Mouse (Mus musculus) liver, embryonic 13.5 days (tissue): ENCODE measurements around the gene 1700003E16Rik. TPM values are rescaled to one million over a fixed set of nuclear protein-coding genes. Genes with fewer than 3 reads are reported as not detected.
A peak's percentile ranks its signal among the peaks of the same experiment; 100 is the strongest.

Experiments
- ATAC-seq: fragments of 200-750 bp; cut with Nextera tagmentation; 2 replicates; pipeline ENCODE4 v1.8.0; 2017; ENCODE audit warnings: low read depth, mild to moderate bottlenecking, moderate number of reproducible peaks, moderate library complexity
- DNase-seq: peaks from one replicate; pipeline ENCODE4 v3.0.0; 2022
- H3K27ac ChIP-seq: fragments of 300-500 bp; sonication (generic); 2 replicates; pipeline ENCODE4 v1.5.1; 2015; ENCODE audit warnings: moderate library complexity, mild to moderate bottlenecking, inconsistent platforms
- H3K27me3 ChIP-seq: fragments of 300-500 bp; sonication (generic); 2 replicates; pipeline ENCODE4 v1.6.1; 2015; ENCODE audit warnings: mild to moderate bottlenecking, inconsistent platforms
- H3K36me3 ChIP-seq: fragments of 300-500 bp; sonication (generic); 2 replicates; pipeline ENCODE4 v1.6.1; 2015; ENCODE audit warnings: mild to moderate bottlenecking, inconsistent platforms
- H3K4me1 ChIP-seq: fragments of 300-500 bp; sonication (generic); replicated peaks from 2 replicates; pipeline ENCODE4 v1.6.1; 2015; ENCODE audit warnings: inconsistent platforms
- H3K4me2 ChIP-seq: fragments of 300-500 bp; sonication (generic); 2 replicates; pipeline ENCODE4 v1.6.1; 2015; ENCODE audit warnings: inconsistent platforms, mild to moderate bottlenecking, moderate library complexity
- H3K4me3 ChIP-seq: fragments of 300-500 bp; sonication (generic); replicated peaks from 2 replicates; pipeline ENCODE4 v1.5.1; 2015; ENCODE audit warnings: mild to moderate bottlenecking, inconsistent platforms
- H3K9ac ChIP-seq: fragments of 300-500 bp; sonication (generic); 2 replicates; pipeline ENCODE4 v1.6.1; 2015; ENCODE audit warnings: mild to moderate bottlenecking, inconsistent platforms
- H3K9me3 ChIP-seq: fragments of 300-500 bp; sonication (generic); replicated peaks from 2 replicates; pipeline ENCODE4 v1.6.1; 2016; ENCODE audit warnings: inconsistent platforms
- WGBS: fragments of 180-500 bp; shearing (Covaris S2); methylation state at CpG from one replicate; pipeline ENCODE4 v1.1.7; 2015; ENCODE audit not compliant: insufficient replicate concordance; 5-methylcytosine and 5-hydroxymethylcytosine counted together
- polyA plus RNA-seq: library from polyadenylated mRNA; unstranded; fragments of >200 nt; fragmentation: Nextera tagmentation; extraction: Ambion mirVana; gene quantifications from 2 replicates; pipeline ENCODE4 v1.2.1, GENCODE M21; 2015

Gene 1700003E16Rik
- polyA plus RNA-seq, 1 experiment from 2014 or later = 0.15 TPM

GRCm38 (mm10) chr6:83161921-83162641 is 5.9 kb downstream of the 1700003E16Rik start:
- peaks cover 43% of the 10 kb centered on the region for H3K27me3 ChIP-seq
- DNase-seq (no peak), ATAC-seq (no peak)
- peak overlapping the region; percentile 45 for H3K4me3 ChIP-seq
- peak overlapping the region; percentile 66 for H3K4me2 ChIP-seq
- WGBS = 1% methylated on average over 49 of the region's 49 CpGs
- no peak overlapping the region for H3K27ac ChIP-seq
- no peaks in the 10 kb centered on the region for H3K36me3 ChIP-seq
- H3K9me3 ChIP-seq = no peaks in the 10 kb centered on the region
- H3K4me1 ChIP-seq = peaks cover 33% of the 10 kb centered on the region
- H3K9ac ChIP-seq = peak overlapping the region; percentile 44; the same call in 1 of the 2 replicates

GRCm38 (mm10) chr6:83162701-83163100 is 6.5 kb downstream of the 1700003E16Rik start:
- ATAC-seq (no peak), DNase-seq (peak; percentile 46)
- H3K36me3 ChIP-seq = no peaks in the 10 kb centered on the region
- peaks cover 38% of the 10 kb centered on the region for H3K27me3 ChIP-seq
- H3K27ac ChIP-seq = no peak overlapping the region
- no peaks in the 10 kb centered on the region for H3K9me3 ChIP-seq
- WGBS = 1% methylated on average over 8 of the region's 8 CpGs
- H3K4me1 ChIP-seq = peaks cover 39% of the 10 kb centered on the region
- peak overlapping the region; percentile 66 for H3K4me2 ChIP-seq
- peak overlapping the region; percentile 45 for H3K4me3 ChIP-seq
- H3K9ac ChIP-seq = peak overlapping the region; percentile 44; the same call in 1 of the 2 replicates

GRCm38 (mm10) chr6:83165026-83165606 is 8.9 kb downstream of the 1700003E16Rik start:
- Histone ChIP-seq H3K4me2 (peak overlapping the region; percentile 84), H3K4me1 (peaks cover 49% of the 10 kb centered on the region), H3K9me3 (no peaks in the 10 kb centered on the region), H3K27me3 (peaks cover 34% of the 10 kb centered on the region), H3K4me3 (peak overlapping the region; percentile 80), H3K36me3 (no peaks in the 10 kb centered on the region), H3K9ac (peak overlapping the region; percentile 91), H3K27ac (peak overlapping the region; percentile 80)
- ATAC-seq (peak; percentile 10; the same call in 1 of the 2 replicates), DNase-seq (no peak)
- WGBS = 4% methylated on average over 6 of the region's 6 CpGs

GRCm38 (mm10) chr6:83165607-83166242 is 9.5 kb downstream of the 1700003E16Rik start, which contains the start of gene Dctn1:
Dctn1 (plus strand) TSS chr6:83165920.
- H3K9me3 ChIP-seq = no peaks in the 10 kb centered on the region
- H3K4me3 ChIP-seq = peak within 1 kb of the TSS; percentile 80
- WGBS = under 1% methylated on average over 58 of the region's 58 CpGs
- H3K27me3 ChIP-seq = peaks cover 28% of the 10 kb centered on the region
- no peaks in the 10 kb centered on the region for H3K36me3 ChIP-seq
- peak within 1 kb of the TSS; percentile 80 for H3K27ac ChIP-seq
- H3K4me2 ChIP-seq = peak within 1 kb of the TSS; percentile 84
- peaks cover 49% of the 10 kb centered on the region for H3K4me1 ChIP-seq
- DNase-seq = peak; percentile 91
- peak; percentile 87 for ATAC-seq
- peak within 1 kb of the TSS; percentile 91 for H3K9ac ChIP-seq

- Histone ChIP-seq H3K9ac (peak overlapping the region; percentile 91), H3K4me1 (peaks cover 48% of the 10 kb centered on the region), H3K4me2 (peak overlapping the region; percentile 84), H3K27me3 (peaks cover 23% of the 10 kb centered on the region), H3K9me3 (no peaks in the 10 kb centered on the region), H3K27ac (peak overlapping the region; percentile 80), H3K36me3 (no peaks in the 10 kb centered on the region), H3K4me3 (peak overlapping the region; percentile 80)
- WGBS = under 1% methylated on average over 12 of the region's 12 CpGs
- DNase-seq (no peak), ATAC-seq (0 out of 2 replicates have a peak, but pooled peaks have one; percentile 1)
These were observed 10.0 kb downstream of the 1700003E16Rik start for GRCm38 (mm10) chr6:83166243-83166630.

- H3K9me3 ChIP-seq = no peaks in the 10 kb centered on the region
- ATAC-seq (no peak), DNase-seq (no peak)
- peaks cover 3% of the 10 kb centered on the region; the same call in 1 of the 2 replicates for H3K36me3 ChIP-seq
- H3K4me2 ChIP-seq = no peak overlapping the region
- H3K27me3 ChIP-seq = no peaks in the 10 kb centered on the region
- H3K27ac ChIP-seq = no peak overlapping the region
- H3K4me1 ChIP-seq = peaks cover 31% of the 10 kb centered on the region
- H3K9ac ChIP-seq = no peak overlapping the region
- WGBS = 75% methylated on average over 5 of the region's 5 CpGs
- H3K4me3 ChIP-seq = no peak overlapping the region
These were observed 13.7 kb downstream of the 1700003E16Rik start for GRCm38 (mm10) chr6:83169872-83170271.

GRCm38 (mm10) chr6:83171063-83171462 is 14.9 kb downstream of the 1700003E16Rik start:
- DNase-seq (no peak), ATAC-seq (no peak)
- H3K4me2 ChIP-seq = no peak overlapping the region
- H3K4me3 ChIP-seq = no peak overlapping the region
- peaks cover 30% of the 10 kb centered on the region for H3K4me1 ChIP-seq
- no peaks in the 10 kb centered on the region for H3K27me3 ChIP-seq
- no peak overlapping the region for H3K9ac ChIP-seq
- no peaks in the 10 kb centered on the region for H3K9me3 ChIP-seq
- 77% methylated on average over 5 of the region's 5 CpGs for WGBS
- H3K27ac ChIP-seq = no peak overlapping the region
- peaks cover 6% of the 10 kb centered on the region; the same call in 1 of the 2 replicates for H3K36me3 ChIP-seq

- no peaks in the 10 kb centered on the region for H3K9me3 ChIP-seq
- H3K36me3 ChIP-seq = peaks cover 6% of the 10 kb centered on the region; the same call in 1 of the 2 replicates
- no peaks in the 10 kb centered on the region for H3K27me3 ChIP-seq
- ATAC-seq (no peak), DNase-seq (no peak)
- no peak overlapping the region for H3K9ac ChIP-seq
- H3K4me2 ChIP-seq = no peak overlapping the region
- 64% methylated on average over 9 of the region's 9 CpGs for WGBS
- H3K4me3 ChIP-seq = no peak overlapping the region
- H3K4me1 ChIP-seq = peaks cover 24% of the 10 kb centered on the region
- H3K27ac ChIP-seq = no peak overlapping the region
These were observed 16.2 kb downstream of the 1700003E16Rik start for GRCm38 (mm10) chr6:83172240-83172920.

- 85% methylated on average over 8 of the region's 8 CpGs for WGBS
- H3K27me3 ChIP-seq = no peaks in the 10 kb centered on the region
These were observed 19.8 kb downstream of the 1700003E16Rik start for GRCm38 (mm10) chr6:83175996-83176395.

GRCm38 (mm10) chr6:83179390-83180117 is 23.4 kb downstream of the 1700003E16Rik start:
- Histone ChIP-seq H3K9me3 (no peaks in the 10 kb centered on the region), H3K4me2 (0 out of 2 replicates have a peak overlapping the region, but pooled peaks have one; percentile 30), H3K36me3 (peaks cover 24% of the 10 kb centered on the region), H3K27me3 (no peaks in the 10 kb centered on the region), H3K27ac (no peak overlapping the region), H3K4me1 (peaks cover 21% of the 10 kb centered on the region), H3K9ac (no peak overlapping the region), H3K4me3 (no peak overlapping the region)
- ATAC-seq (no peak), DNase-seq (no peak)
- WGBS = 65% methylated on average over 12 of the region's 12 CpGs

More at GRCm38 (mm10) chr6:83175996-83176395, 19.8 kb downstream of the 1700003E16Rik start:
- Histone ChIP-seq H3K36me3 (peaks cover 6% of the 10 kb centered on the region; the same call in 1 of the 2 replicates), H3K4me1 (peaks cover 21% of the 10 kb centered on the region), H3K27ac (no peak overlapping the region), H3K9ac (no peak overlapping the region), H3K9me3 (no peaks in the 10 kb centered on the region), H3K4me2 (no peak overlapping the region), H3K4me3 (no peak overlapping the region)
- ATAC-seq = no peak
- no peak for DNase-seq
